Mouse (Mus musculus): ENCODE results near the gene Dram1. TPM values are rescaled to one million over a fixed set of nuclear protein-coding genes. Genes with fewer than 3 reads are reported as not detected.
"Not testable (repeated sequence)": the region's sequence is repeated elsewhere in the genome, so short reads cannot be mapped to it uniquely, and the experiment has no call there.

The Dram1 gene
- total RNA-seq, 2 experiments from 2014 or later = 2.5 to 2.6 TPM

- no peak for DNase-seq
Observed at GRCm38 (mm10) chr10:88386251-88386650, 7.4 kb upstream of the Dram1 start.

- DNase-seq = no peak
Observed at GRCm38 (mm10) chr10:88385758-88386157, 6.9 kb upstream of the Dram1 start.

GRCm38 (mm10) chr10:88385290-88385689 is 6.4 kb upstream of the Dram1 start:
- no peak for DNase-seq

- DNase-seq = no peak
Observed at GRCm38 (mm10) chr10:88384081-88384480, 5.2 kb upstream of the Dram1 start.

GRCm38 (mm10) chr10:88383479-88383878 is 4.6 kb upstream of the Dram1 start:
- no peak for DNase-seq

GRCm38 (mm10) chr10:88382009-88382408 is 3.1 kb upstream of the Dram1 start:
- no peak for DNase-seq

GRCm38 (mm10) chr10:88381286-88381685 is 2.4 kb upstream of the Dram1 start:
- no peak for DNase-seq

- DNase-seq = peak; percentile 16
Observed at GRCm38 (mm10) chr10:88380430-88381060, 1.7 kb upstream of the Dram1 start.

GRCm38 (mm10) chr10:88380002-88380401 is 1.1 kb upstream of the Dram1 start:
- peak; percentile 22 for DNase-seq

GRCm38 (mm10) chr10:88377666-88378065 is 1.2 kb downstream of the Dram1 start:
- DNase-seq = no peak

GRCm38 (mm10) chr10:88376770-88377169 is 2.1 kb downstream of the Dram1 start:
- peak; percentile 89 for DNase-seq

- DNase-seq = no peak
Observed at GRCm38 (mm10) chr10:88374984-88375383, 3.9 kb downstream of the Dram1 start.

GRCm38 (mm10) chr10:88372945-88373344 is 5.9 kb downstream of the Dram1 start:
- DNase-seq = not testable (repeated sequence)

- DNase-seq = no peak
Observed at GRCm38 (mm10) chr10:88372436-88372835, 6.4 kb downstream of the Dram1 start.

GRCm38 (mm10) chr10:88371793-88372192 is 7.1 kb downstream of the Dram1 start:
- peak; percentile 38 for DNase-seq

GRCm38 (mm10) chr10:88369233-88369632 is 9.6 kb downstream of the Dram1 start:
- no peak for DNase-seq

- no peak for DNase-seq
Observed at GRCm38 (mm10) chr10:88364221-88364620, 14.7 kb downstream of the Dram1 start.

- DNase-seq = no peak
Observed at GRCm38 (mm10) chr10:88362218-88362617, 16.7 kb downstream of the Dram1 start.

GRCm38 (mm10) chr10:88356983-88357559 is 21.8 kb downstream of the Dram1 start:
- peak; percentile 74 for DNase-seq

- no peak for DNase-seq
Observed at GRCm38 (mm10) chr10:88356114-88356982, 22.5 kb downstream of the Dram1 start.

GRCm38 (mm10) chr10:88354599-88354998 is 24.3 kb downstream of the Dram1 start:
- DNase-seq = no peak

GRCm38 (mm10) chr10:88352549-88352948 is 26.3 kb downstream of the Dram1 start:
- no peak for DNase-seq

- DNase-seq = no peak
Observed at GRCm38 (mm10) chr10:88351411-88352103, 27.3 kb downstream of the Dram1 start.
